Mouse (Mus musculus): ENCODE measurements at regions not wholly inside any gene's neighbourhood (a gene's known extent, or its start where the extent isn't known, plus 50 kb on each side); places are given as distances from the start of the nearest gene placed in this dataset.

- TF ChIP-seq CTCF (IDR thresholded peaks at IDR 0.05), result no peak
- no peak for TF ChIP-seq EP300 (IDR thresholded peaks at IDR 0.05)
Measured at GRCm38 (mm10) chr3:22025615-22026014, 50.8 kb upstream of the Tbl1xr1 start.
